Mouse (Mus musculus) forebrain, embryonic 13.5 days (tissue): ENCODE results near the gene Rap2a. TPM values are rescaled to one million over a fixed set of nuclear protein-coding genes. Genes with fewer than 3 reads are reported as not detected.

Experiments used
- ATAC-seq: fragments of 200-750 bp; cut with Nextera tagmentation; 2 replicates; pipeline ENCODE4 v1.8.0; 2017
- H3K27ac ChIP-seq: fragments of 300-500 bp; sonication (generic); 2 replicates; pipeline ENCODE4 v1.5.1; 2015; ENCODE audit warnings: inconsistent platforms, mild to moderate bottlenecking, moderate library complexity
- H3K27me3 ChIP-seq: fragments of 300-500 bp; sonication (generic); 2 replicates; pipeline ENCODE4 v1.6.1; 2015; ENCODE audit warnings: mild to moderate bottlenecking, inconsistent platforms
- H3K36me3 ChIP-seq: fragments of 300-500 bp; sonication (generic); 2 replicates; pipeline ENCODE4 v1.6.1; 2015; ENCODE audit warnings: mild to moderate bottlenecking, inconsistent platforms; ENCODE audit not compliant: poor library complexity, severe bottlenecking
- H3K4me1 ChIP-seq: fragments of 300-500 bp; sonication (generic); 2 replicates; pipeline ENCODE4 v1.6.1; 2015; ENCODE audit warnings: inconsistent platforms
- H3K4me2 ChIP-seq: fragments of 300-500 bp; sonication (generic); 2 replicates; pipeline ENCODE4 v1.6.1; 2015; ENCODE audit warnings: inconsistent platforms, mild to moderate bottlenecking, moderate library complexity
- H3K4me3 ChIP-seq: fragments of 300-500 bp; sonication (generic); 2 replicates; pipeline ENCODE4 v1.5.1; 2015; ENCODE audit warnings: mild to moderate bottlenecking, inconsistent platforms
- H3K9ac ChIP-seq: fragments of 300-500 bp; sonication (generic); 2 replicates; pipeline ENCODE4 v1.6.1; 2015; ENCODE audit warnings: mild to moderate bottlenecking, inconsistent platforms
- H3K9me3 ChIP-seq: fragments of 300-500 bp; sonication (generic); replicated peaks from 2 replicates; pipeline ENCODE4 v1.6.1; 2016; ENCODE audit warnings: inconsistent platforms
- WGBS: fragments of 180-500 bp; shearing (Covaris S2); methylation state at CpG from one replicate; pipeline ENCODE4 v1.1.7; 2015; 5-methylcytosine and 5-hydroxymethylcytosine counted together
- polyA plus RNA-seq: library from polyadenylated mRNA; unstranded; fragments of >200 nt; fragmentation: Nextera tagmentation; extraction: Ambion mirVana; gene quantifications from 2 replicates; pipeline ENCODE4 v1.2.1, GENCODE M21; 2015

Rap2a gene
- polyA plus RNA-seq, 1 experiment from 2014 or later: 9.7 TPM

DNA sequence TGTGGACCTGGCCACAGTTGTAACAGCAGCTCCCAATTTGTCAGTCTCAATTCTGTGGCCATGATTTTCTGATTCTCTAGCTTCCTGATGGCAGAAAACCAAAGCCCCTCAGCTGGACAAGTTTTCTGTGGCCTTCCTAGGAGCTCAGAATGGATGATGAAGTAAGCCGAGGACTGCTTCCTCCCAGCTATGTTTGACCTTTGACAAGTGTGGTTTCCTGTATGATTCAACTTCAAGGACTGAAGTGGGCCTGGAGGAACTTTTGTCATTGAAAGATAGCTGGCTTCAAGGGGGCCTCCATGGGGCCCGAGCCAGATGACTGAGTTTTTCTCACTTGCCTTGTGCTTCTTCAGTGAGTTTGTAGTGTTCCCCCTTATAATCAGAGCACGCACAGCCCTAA is 42.6 kb downstream of the Rap2a start:
- WGBS: 84% methylated on average over 3 of the region's 3 CpGs
- no peak for ATAC-seq
- H3K4me2 ChIP-seq: no peak overlapping the region
- no peaks in the 10 kb centered on the region for H3K36me3 ChIP-seq
- no peaks in the 10 kb centered on the region for H3K4me1 ChIP-seq
- no peak overlapping the region for H3K4me3 ChIP-seq
- no peaks in the 10 kb centered on the region for H3K9me3 ChIP-seq
- no peak overlapping the region for H3K9ac ChIP-seq
- H3K27me3 ChIP-seq: no peaks in the 10 kb centered on the region
- H3K27ac ChIP-seq: no peak overlapping the region

DNA sequence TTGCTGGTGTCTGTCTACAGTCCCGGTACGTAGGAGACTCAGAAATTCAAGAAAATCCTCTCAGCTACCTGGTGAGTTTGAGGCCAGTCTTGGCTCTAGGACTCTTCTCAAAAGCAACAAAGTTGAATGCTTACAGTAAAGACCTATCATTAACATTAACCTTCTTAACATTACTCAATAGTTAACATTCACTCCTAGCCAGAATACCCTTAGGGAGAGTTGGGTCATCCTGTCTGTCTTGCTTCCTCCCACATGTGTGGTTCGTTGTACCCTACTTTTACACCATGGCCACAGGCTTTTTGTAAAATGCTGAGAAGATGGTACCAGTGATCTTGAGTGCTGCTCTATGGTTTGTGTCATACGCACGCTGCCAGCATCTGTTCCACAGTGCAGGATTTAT is 45.1 kb downstream of the Rap2a start:
- Histone ChIP-seq H3K4me1 (no peaks in the 10 kb centered on the region), H3K9me3 (no peaks in the 10 kb centered on the region), H3K4me2 (no peak overlapping the region), H3K4me3 (no peak overlapping the region), H3K36me3 (no peaks in the 10 kb centered on the region), H3K9ac (no peak overlapping the region), H3K27ac (no peak overlapping the region), H3K27me3 (no peaks in the 10 kb centered on the region)
- ATAC-seq: no peak
- 91% methylated on average over 5 of the region's 5 CpGs for WGBS

DNA sequence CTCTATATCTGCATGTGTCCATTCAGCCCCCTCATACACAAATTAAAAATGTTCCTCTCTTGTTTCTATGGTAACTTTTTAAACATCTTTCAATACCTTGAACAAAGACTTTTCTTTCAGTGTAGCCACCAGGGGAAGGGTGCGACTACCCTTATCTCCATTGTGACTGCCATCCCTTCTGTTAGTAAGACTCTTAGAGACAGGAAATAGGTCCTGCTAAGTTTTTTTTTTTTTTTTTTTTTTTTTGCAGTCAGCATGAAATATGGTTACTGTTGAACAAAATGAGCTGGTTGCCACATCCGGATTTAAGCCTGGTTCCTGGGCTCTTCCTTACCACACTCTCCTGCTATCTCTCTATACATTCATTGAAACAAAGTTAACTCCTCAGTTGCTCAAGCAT is 47.4 kb downstream of the Rap2a start:
- Histone ChIP-seq H3K9me3 (no peaks in the 10 kb centered on the region), H3K4me2 (no peak overlapping the region), H3K4me1 (no peaks in the 10 kb centered on the region), H3K9ac (no peak overlapping the region), H3K4me3 (no peak overlapping the region), H3K36me3 (no peaks in the 10 kb centered on the region), H3K27ac (no peak overlapping the region), H3K27me3 (no peaks in the 10 kb centered on the region)
- WGBS: 78% methylated on average over 2 of the region's 2 CpGs
- no peak for ATAC-seq

DNA sequence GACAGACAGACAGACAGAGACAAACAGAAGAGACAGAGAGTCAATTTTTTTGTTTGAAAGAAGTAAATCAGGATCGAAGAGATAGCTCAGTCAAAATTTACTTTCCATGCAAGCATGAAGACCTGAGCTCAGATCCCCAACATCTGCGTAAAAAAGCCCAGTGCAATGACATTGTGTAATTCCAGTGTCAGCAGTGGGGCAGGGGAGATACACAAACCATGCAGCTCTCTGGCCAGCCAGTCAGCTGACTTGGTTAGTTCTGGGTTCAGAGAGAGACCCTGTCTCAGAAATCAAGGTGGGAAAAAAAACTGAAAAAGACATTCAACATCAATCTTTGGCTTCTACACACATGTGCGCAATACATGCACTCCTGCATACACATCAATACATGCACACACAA is 55.1 kb downstream of the Rap2a start:
- Histone ChIP-seq H3K9me3 (no peaks in the 10 kb centered on the region), H3K27me3 (no peaks in the 10 kb centered on the region), H3K4me2 (no peak overlapping the region), H3K9ac (no peak overlapping the region), H3K27ac (no peak overlapping the region), H3K36me3 (no peaks in the 10 kb centered on the region), H3K4me3 (no peak overlapping the region), H3K4me1 (no peaks in the 10 kb centered on the region)
- 95% methylated on average over 3 of the region's 3 CpGs for WGBS
- no peak for ATAC-seq

DNA sequence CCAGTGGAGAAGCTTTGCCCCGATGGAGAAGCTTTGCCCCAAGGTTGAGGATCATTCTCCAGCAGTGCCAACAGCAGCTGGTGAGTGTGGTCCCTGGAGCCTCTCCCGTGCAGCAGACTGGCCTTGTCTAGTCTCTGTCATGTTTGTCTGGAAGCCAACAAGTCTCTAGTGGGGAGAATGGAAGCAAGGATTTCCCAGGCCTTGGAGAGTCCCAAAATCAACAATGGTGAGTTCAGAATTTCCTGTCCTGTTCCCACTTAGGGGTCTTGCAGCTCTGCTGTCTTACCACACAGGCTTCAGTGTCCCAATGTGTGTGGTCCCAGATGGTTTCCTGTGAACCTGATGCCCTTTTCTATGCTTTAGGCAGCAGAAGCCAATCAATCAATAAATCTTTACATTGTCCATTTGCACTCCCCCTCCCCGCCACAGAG is 56.6 kb downstream of the Rap2a start:
- Histone ChIP-seq H3K4me2 (no peak overlapping the region), H3K9me3 (no peaks in the 10 kb centered on the region), H3K4me1 (no peaks in the 10 kb centered on the region), H3K36me3 (no peaks in the 10 kb centered on the region), H3K27me3 (no peaks in the 10 kb centered on the region), H3K9ac (no peak overlapping the region), H3K27ac (no peak overlapping the region), H3K4me3 (no peak overlapping the region)
- ATAC-seq: no peak
- 61% methylated on average over 3 of the region's 3 CpGs for WGBS

DNA sequence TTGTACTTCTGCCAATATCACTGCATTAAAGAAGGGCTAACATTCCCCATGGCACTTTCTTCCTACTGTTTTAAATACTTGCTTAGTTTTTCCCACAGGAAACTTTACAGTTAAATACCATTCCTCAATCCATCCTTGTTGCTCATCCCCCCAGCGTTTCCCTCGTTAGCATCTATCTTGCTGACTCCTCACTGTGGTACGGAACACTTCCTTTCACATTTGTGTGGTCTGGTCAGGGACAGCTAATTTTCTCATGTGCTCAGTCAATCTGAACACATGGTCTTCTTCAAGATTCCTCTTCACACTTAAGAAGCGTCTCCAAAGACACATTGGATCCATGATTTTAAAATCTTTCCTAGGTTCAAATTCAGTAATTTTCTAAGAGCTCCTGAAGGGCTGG is 57.2 kb downstream of the Rap2a start:
- Histone ChIP-seq H3K4me3 (no peak overlapping the region), H3K27me3 (no peaks in the 10 kb centered on the region), H3K36me3 (no peaks in the 10 kb centered on the region), H3K27ac (no peak overlapping the region), H3K9ac (no peak overlapping the region), H3K4me2 (no peak overlapping the region), H3K9me3 (no peaks in the 10 kb centered on the region), H3K4me1 (no peaks in the 10 kb centered on the region)
- 70% methylated on average over 4 of the region's 4 CpGs for WGBS
- no peak for ATAC-seq

DNA sequence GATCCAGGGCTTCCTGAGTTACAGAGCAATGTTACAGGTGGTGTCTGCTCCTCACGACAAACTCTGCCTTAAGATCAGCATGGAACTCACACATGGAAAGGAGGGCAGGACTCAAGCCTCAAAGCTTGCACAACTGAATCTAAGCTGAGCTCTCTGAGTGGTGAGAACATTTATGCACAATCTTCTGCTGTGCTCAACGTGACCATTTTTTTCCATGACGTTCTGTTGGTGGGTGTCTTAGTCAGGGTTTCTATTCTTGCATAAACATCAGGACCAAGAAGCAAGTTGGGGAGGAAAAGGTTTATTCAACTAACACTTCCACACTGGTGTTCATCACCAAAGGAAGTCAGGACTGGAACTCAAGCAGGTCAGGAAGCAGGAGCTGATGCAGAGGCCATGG is 57.7 kb downstream of the Rap2a start:
- no peak for ATAC-seq
- no peaks in the 10 kb centered on the region for H3K4me1 ChIP-seq
- H3K4me3 ChIP-seq: no peak overlapping the region
- WGBS: 87% methylated on average over 3 of the region's 3 CpGs
- no peaks in the 10 kb centered on the region for H3K27me3 ChIP-seq
- no peaks in the 10 kb centered on the region for H3K9me3 ChIP-seq
- no peak overlapping the region for H3K4me2 ChIP-seq
- no peaks in the 10 kb centered on the region for H3K36me3 ChIP-seq
- H3K27ac ChIP-seq: no peak overlapping the region
- H3K9ac ChIP-seq: no peak overlapping the region

DNA sequence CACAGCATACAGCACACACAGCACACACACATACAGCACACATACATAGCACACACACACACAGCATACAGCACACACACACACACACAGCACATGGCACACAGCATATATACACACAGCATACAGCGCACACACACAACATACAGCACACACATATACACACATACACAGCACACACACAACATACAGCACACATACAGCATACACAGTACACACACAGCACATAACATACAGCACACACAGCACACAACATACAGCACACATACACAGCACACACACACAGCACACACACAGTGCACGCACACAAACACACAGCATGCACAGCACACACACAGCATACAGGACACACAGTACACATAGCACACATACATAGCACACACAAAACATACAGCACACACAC is 60.9 kb downstream of the Rap2a start:
- Histone ChIP-seq H3K9ac (no peak overlapping the region), H3K4me1 (no peaks in the 10 kb centered on the region), H3K27ac (no peak overlapping the region), H3K9me3 (no peaks in the 10 kb centered on the region), H3K4me2 (no peak overlapping the region), H3K4me3 (no peak overlapping the region), H3K36me3 (no peaks in the 10 kb centered on the region), H3K27me3 (no peaks in the 10 kb centered on the region)
- ATAC-seq: 0 out of 2 replicates have a peak, but pooled peaks have one; percentile 41
- 73% methylated on average over 2 of the region's 2 CpGs for WGBS

DNA sequence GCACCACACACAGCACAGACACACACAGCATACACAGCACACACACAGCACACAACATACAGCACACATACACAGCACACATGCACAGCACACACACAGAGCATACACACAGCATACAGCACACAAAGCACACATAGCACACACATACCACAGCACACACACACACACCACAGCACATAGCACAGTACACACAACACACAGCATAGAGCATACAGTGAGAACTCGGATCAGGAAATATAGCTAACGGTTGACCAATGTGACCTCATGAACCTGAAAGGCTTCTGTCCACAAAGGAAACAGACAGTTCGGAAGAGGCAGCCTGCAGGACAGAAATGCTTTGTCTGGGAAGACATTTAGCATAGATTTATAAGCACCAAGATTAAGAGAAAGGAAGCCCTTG is 61.4 kb downstream of the Rap2a start:
- Histone ChIP-seq H3K9me3 (no peaks in the 10 kb centered on the region), H3K4me1 (no peaks in the 10 kb centered on the region), H3K27ac (no peak overlapping the region), H3K36me3 (no peaks in the 10 kb centered on the region), H3K4me2 (no peak overlapping the region), H3K4me3 (no peak overlapping the region), H3K27me3 (no peaks in the 10 kb centered on the region), H3K9ac (no peak overlapping the region)
- WGBS: 86% methylated on average over 3 of the region's 3 CpGs
- no peak for ATAC-seq

DNA sequence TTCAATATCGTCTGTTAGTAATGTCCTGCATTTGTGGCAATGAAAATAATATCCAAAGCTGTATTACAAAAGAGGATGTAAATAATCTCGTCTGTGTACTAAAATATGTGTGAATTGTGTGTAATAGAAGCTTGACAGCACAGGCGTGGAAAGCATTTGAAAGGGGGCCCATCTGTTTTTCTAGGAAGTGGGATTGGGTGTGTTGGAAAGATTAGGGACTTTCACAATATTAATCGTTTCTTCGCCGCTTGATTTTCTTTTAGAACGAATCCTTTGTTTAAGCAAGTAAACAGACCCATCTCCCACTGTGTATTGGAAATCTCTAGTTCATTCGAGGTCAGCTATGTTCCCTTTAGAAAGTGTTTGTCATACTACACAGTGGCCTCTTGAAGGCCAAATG is 64.2 kb downstream of the Rap2a start:
- Histone ChIP-seq H3K9ac (no peak overlapping the region), H3K36me3 (no peaks in the 10 kb centered on the region), H3K9me3 (no peaks in the 10 kb centered on the region), H3K4me3 (no peak overlapping the region), H3K27ac (no peak overlapping the region), H3K4me1 (no peaks in the 10 kb centered on the region), H3K27me3 (no peaks in the 10 kb centered on the region), H3K4me2 (no peak overlapping the region)
- 67% methylated on average over 8 of the region's 8 CpGs for WGBS
- ATAC-seq: no peak

DNA sequence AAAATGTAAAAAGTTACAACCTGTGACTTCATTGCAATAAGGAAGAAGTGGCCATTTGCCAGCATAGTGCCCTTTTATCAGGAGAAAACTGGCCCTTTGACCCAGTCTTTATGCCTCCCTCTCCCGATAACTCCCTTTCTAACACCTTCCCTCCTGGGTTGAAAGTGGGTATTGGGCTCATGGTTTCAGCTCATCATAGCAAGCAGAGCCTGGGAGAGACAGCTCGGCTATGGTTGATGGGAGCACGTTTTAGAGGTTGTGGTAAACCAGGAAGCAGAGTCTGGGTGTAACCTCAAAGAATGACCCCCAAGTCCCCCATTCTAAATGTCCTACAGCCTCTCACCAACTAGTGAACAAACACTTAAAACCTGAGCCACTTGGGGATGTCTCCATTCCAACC is 64.7 kb downstream of the Rap2a start:
- no peak for ATAC-seq
- no peaks in the 10 kb centered on the region for H3K36me3 ChIP-seq
- 84% methylated on average over 3 of the region's 3 CpGs for whole genome bisulfite sequencing
- no peaks in the 10 kb centered on the region for H3K27me3 ChIP-seq
- H3K27ac ChIP-seq: no peak overlapping the region
- H3K4me3 ChIP-seq: no peak overlapping the region
- no peak overlapping the region for H3K4me2 ChIP-seq
- no peak overlapping the region for H3K9ac ChIP-seq
- H3K9me3 ChIP-seq: no peaks in the 10 kb centered on the region
- H3K4me1 ChIP-seq: no peaks in the 10 kb centered on the region

DNA sequence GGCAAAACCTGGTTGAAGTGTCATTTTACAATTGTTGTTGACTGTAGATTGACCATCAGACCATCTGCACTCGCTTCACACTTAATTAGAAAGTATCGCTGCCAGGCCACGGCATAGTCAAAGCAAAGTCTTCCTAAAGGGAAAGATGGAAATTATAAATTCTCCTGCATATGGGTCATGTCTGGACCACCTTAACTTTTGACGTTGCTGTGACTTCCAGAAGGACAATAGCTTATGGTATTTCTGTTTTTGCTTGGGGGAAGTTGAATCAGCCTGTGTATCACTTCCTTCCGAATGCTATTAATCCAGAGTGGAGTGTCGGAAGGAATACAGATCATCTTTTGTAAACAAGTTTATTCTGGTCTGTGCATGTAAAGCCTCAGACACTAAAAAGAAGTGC is 65.6 kb downstream of the Rap2a start:
- H3K4me3 ChIP-seq: no peak overlapping the region
- WGBS: 89% methylated on average over 6 of the region's 6 CpGs

DNA sequence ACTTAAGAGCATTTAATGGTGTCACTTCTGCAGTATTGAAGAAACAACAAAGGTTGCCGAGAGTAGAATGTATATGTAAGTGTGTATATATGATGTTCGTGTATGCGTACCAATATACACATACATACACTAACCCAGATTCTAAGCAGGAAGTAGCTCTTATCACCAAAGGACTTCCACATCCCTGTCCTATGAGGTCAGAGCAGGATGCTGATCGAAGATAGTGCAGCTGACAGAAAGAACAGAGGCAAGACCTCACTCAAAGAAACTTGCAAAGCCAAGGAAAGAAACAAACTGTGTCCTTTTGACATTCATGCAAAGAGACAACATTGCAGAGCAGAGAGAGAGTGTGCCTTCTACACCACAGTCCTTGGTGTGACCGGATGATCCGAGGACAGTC is 66.3 kb downstream of the Rap2a start:
- no peaks in the 10 kb centered on the region for H3K4me1 ChIP-seq
- no peak for ATAC-seq
- 94% methylated on average over 6 of the region's 6 CpGs for WGBS

More for the DNA sequence above, 65.6 kb downstream of the Rap2a start:
- Histone ChIP-seq H3K36me3 (no peaks in the 10 kb centered on the region), H3K4me1 (no peaks in the 10 kb centered on the region), H3K4me2 (no peak overlapping the region), H3K27me3 (no peaks in the 10 kb centered on the region), H3K9ac (no peak overlapping the region), H3K27ac (no peak overlapping the region), H3K9me3 (no peaks in the 10 kb centered on the region)
- ATAC-seq: no peak

More for the DNA sequence above, 66.3 kb downstream of the Rap2a start:
- Histone ChIP-seq H3K4me2 (no peak overlapping the region), H3K4me3 (no peak overlapping the region), H3K36me3 (no peaks in the 10 kb centered on the region), H3K9me3 (no peaks in the 10 kb centered on the region), H3K9ac (no peak overlapping the region), H3K27me3 (no peaks in the 10 kb centered on the region), H3K27ac (no peak overlapping the region)
